12 mouse cellular contexts compared by ENCODE assay signal in the genomic region with DNA sequence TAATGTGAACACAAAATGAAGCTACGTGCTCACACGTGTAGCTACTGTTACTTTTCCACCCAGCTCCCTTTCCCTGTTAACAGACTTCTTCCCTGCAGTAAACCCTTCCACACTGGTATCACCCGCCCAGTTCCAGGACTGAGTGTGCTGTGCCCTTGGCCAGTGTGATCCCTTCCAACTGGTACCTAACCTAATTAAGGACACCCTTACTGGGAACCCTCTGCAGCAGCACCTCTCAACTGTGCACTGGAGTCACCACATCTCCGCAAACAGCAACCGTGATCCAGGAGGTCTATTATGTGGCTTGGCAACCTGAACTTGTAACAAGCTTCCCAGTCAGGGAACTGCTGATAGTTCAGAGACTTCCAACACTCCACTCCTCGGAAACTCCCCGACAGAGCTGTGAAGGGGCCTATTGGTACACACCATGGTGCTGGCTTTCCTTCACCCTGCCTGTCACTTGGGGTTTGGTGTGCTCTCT.
DNase-seq lines count a peak whose midpoint lies in the region; ATAC-seq and TF ChIP-seq lines count a peak whose summit lies in the region.
"Had no signal": no experiment of that assay in that cellular context is flagged by ENCODE, and none has a peak within 500 bp of the region (broad histone marks: within the 10 kb centered on the region; RNA-seq: fewer than 3 reads in every experiment).

No protein-coding gene starts in this region.

- no peak for TF ChIP-seq POLR2A in olfactory bulb, adult 2 months (IDR thresholded peaks at IDR 0.05; ENCODE audit: insufficient read depth, low read depth, low read length)

- TF ChIP-seq EP300 in stomach, postnatal 0 days (optimal IDR thresholded peaks at IDR 0.05): no peak

- no peak overlapping the region for H3K9ac ChIP-seq in hindbrain, embryonic 12.5 days
- no peak overlapping the region for H3K9ac ChIP-seq in stomach, postnatal 0 days (ENCODE audit: low read length)
- H3K9ac ChIP-seq: stomach, embryonic 15.5 days had no signal

- no peak for DNase-seq in left cerebral cortex, adult 2 months (ENCODE audit: extremely low spot score in 1 of 2, low spot score in 2 of 2)
- no peak for DNase-seq in left cerebral cortex, adult 8-10 months (ENCODE audit: low spot score in 2 of 2)
- peak; percentile 64 to 75 for DNase-seq in cerebellum, postnatal 10 days
- no peak for DNase-seq in kidney, adult 8-10 months
- no peak for DNase-seq in thymus, postnatal 36 days
- no peak for DNase-seq in stomach, postnatal 0 days (ENCODE audit: low spot score)
- DNase-seq: adrenal gland, postnatal 36 days; kidney, adult 9 months; lung, postnatal 4 days had no signal

- no peak overlapping the region for H3K4me2 ChIP-seq in hindbrain, embryonic 12.5 days (replicated peaks)
- no peak overlapping the region for H3K4me2 ChIP-seq in stomach, postnatal 0 days (replicated peaks; ENCODE audit: low read depth)
- H3K4me2 ChIP-seq: stomach, embryonic 15.5 days had no signal

- H3K27ac ChIP-seq in left cerebral cortex, adult 2 months: peak overlapping the region; percentile 61; the same call in 1 of the 2 replicates
- peak overlapping the region; percentile 48 for H3K27ac ChIP-seq in hindbrain, embryonic 12.5 days
- 0 out of 2 replicates have a peak overlapping the region, but pooled peaks have one; percentile 24 for H3K27ac ChIP-seq in olfactory bulb, adult 2 months (ENCODE audit: insufficient read depth, low read depth, low read length)
- H3K27ac ChIP-seq in stomach, postnatal 0 days (replicated peaks): no peak overlapping the region
- H3K27ac ChIP-seq: stomach, embryonic 15.5 days had no signal

- H3K27me3 ChIP-seq in hindbrain, embryonic 12.5 days: no peaks in the 10 kb centered on the region
- no peaks in the 10 kb centered on the region for H3K27me3 ChIP-seq in stomach, postnatal 0 days (ENCODE audit: control insufficient read depth, insufficient read depth, low read length)
- H3K27me3 ChIP-seq: stomach, embryonic 15.5 days had no signal

- TF ChIP-seq CTCF in left cerebral cortex, adult 2 months (IDR thresholded peaks at IDR 0.05): no peak
- TF ChIP-seq CTCF in olfactory bulb, adult 2 months (IDR thresholded peaks at IDR 0.05; ENCODE audit: insufficient read depth, low read depth, low read length): no peak
- TF ChIP-seq CTCF in stomach, postnatal 0 days (IDR thresholded peaks at IDR 0.05; ENCODE audit: low read depth): no peak

- H3K36me3 ChIP-seq in hindbrain, embryonic 12.5 days: no peaks in the 10 kb centered on the region
- no peaks in the 10 kb centered on the region for H3K36me3 ChIP-seq in stomach, postnatal 0 days (ENCODE audit: control insufficient read depth, insufficient read depth, low read length)
- H3K36me3 ChIP-seq: stomach, embryonic 15.5 days had no signal

- no peak for ATAC-seq in hindbrain, embryonic 12.5 days (ENCODE audit: low FRiP score)
- no peak for ATAC-seq in stomach, postnatal 0 days (ENCODE audit: low FRiP score, low TSS enrichment)

- H3K4me3 ChIP-seq in left cerebral cortex, adult 2 months: no peak overlapping the region
- no peak overlapping the region for H3K4me3 ChIP-seq in hindbrain, embryonic 12.5 days
- no peak overlapping the region for H3K4me3 ChIP-seq in olfactory bulb, adult 2 months (ENCODE audit: insufficient read depth, low read depth, low read length)
- H3K4me3 ChIP-seq in stomach, postnatal 0 days (ENCODE audit: low read depth, low read length): no peak overlapping the region
- H3K4me3 ChIP-seq: stomach, embryonic 15.5 days had no signal

- H3K9me3 ChIP-seq in hindbrain, embryonic 12.5 days (replicated peaks): no peaks in the 10 kb centered on the region
- H3K9me3 ChIP-seq in stomach, postnatal 0 days (ENCODE audit: control insufficient read depth, low read length): no peaks in the 10 kb centered on the region
- H3K9me3 ChIP-seq: stomach, embryonic 15.5 days had no signal

- peaks cover 12% of the 10 kb centered on the region for H3K4me1 ChIP-seq in hindbrain, embryonic 12.5 days
- peaks cover 18% of the 10 kb centered on the region for H3K4me1 ChIP-seq in olfactory bulb, adult 2 months (ENCODE audit: control insufficient read depth, insufficient read depth, low read length)
- H3K4me1 ChIP-seq in stomach, postnatal 0 days (replicated peaks; ENCODE audit: control insufficient read depth, insufficient read depth): no peaks in the 10 kb centered on the region
- H3K4me1 ChIP-seq: stomach, embryonic 15.5 days had no signal

- WGBS in hindbrain, embryonic 12.5 days: 74% methylated on average over 7 of the region's 7 CpGs
- WGBS in olfactory bulb, adult 2 months: 34% methylated on average over 7 of the region's 7 CpGs
- 67% methylated on average over 7 of the region's 7 CpGs for WGBS in stomach, postnatal 0 days

- intact Hi-C loops in left cerebral cortex, adult 2 months (cut with DNase I): no loop called here

Comparison
In these comparisons a context has a peak if more than half of its experiments do, and no peak if none do; other contexts are left out.
1. DNase-seq: peak in cerebellum, postnatal 10 days (2 of 2); none in left cerebral cortex, adult 2 months (0 of 2), left cerebral cortex, adult 8-10 months (0 of 2), kidney, adult 8-10 months (0 of 2), thymus, postnatal 36 days (0 of 2) and stomach, postnatal 0 days (single experiment).